Mouse (Mus musculus) brain, embryonic 14.5 days (tissue): ENCODE results near the gene Cst13. TPM values are rescaled to one million over a fixed set of nuclear protein-coding genes. Genes with fewer than 3 reads are reported as not detected.
"Not testable (repeated sequence)": the region's sequence is repeated elsewhere in the genome, so short reads cannot be mapped to it uniquely, and the experiment has no call there.

Experiments used
- DNase-seq: peaks from one replicate; pipeline ENCODE4 v3.0.0-alpha.2; 2011; ENCODE audit warnings: low read depth
- CTCF ChIP-seq: fragments of 200-500 bp; IDR thresholded peaks from 2 replicates; pipeline ENCODE4 v1.5.1; 2012; ENCODE audit warnings: inconsistent platforms, mild to moderate bottlenecking, moderate library complexity, borderline replicate concordance; ENCODE audit not compliant: insufficient read depth, insufficient read length; ENCODE audit errors: extremely low read depth
- POLR2A ChIP-seq: fragments of 200-500 bp; IDR thresholded peaks from 2 replicates; pipeline ENCODE4 v1.6.1; 2012; ENCODE audit warnings: mild to moderate bottlenecking, inconsistent platforms, borderline replicate concordance; ENCODE audit not compliant: poor library complexity, insufficient read depth, insufficient read length, severe bottlenecking; ENCODE audit errors: extremely low read depth
- polyA plus RNA-seq: library from polyadenylated mRNA; depleted of rRNA; stranded (reverse); fragments of >200 nt; gene quantifications from 2 replicates; pipeline ENCODE4 v1.2.3, GENCODE M21; 2012; rRNA removed

Gene Cst13
- not detected in 2 replicates for polyA plus RNA-seq

DNA sequence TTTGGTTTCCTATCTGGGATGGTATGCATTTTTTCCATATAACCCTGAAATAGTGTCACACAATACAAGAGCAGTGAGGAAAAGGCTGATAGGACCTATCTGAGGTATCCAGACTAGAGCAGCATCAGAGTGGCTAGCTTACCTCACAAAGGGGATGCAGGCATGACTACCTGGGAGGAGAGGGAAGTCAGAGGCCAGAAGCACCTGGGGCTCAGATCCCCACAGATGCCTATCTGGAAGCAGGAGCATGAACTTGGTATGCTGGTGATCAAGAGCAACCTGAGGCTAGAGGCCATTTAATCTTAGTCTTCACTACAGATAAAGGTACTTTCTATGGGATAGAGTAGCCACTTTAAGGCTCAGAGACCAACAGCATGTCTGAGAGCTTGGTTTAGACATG is at the start of gene Cst13:
TSS of gene Cst13 (plus strand) at position 173 of the 400 bp plus-strand sequence.
- TF ChIP-seq POLR2A (no peak), CTCF (no peak)
- no peak for DNase-seq

DNA sequence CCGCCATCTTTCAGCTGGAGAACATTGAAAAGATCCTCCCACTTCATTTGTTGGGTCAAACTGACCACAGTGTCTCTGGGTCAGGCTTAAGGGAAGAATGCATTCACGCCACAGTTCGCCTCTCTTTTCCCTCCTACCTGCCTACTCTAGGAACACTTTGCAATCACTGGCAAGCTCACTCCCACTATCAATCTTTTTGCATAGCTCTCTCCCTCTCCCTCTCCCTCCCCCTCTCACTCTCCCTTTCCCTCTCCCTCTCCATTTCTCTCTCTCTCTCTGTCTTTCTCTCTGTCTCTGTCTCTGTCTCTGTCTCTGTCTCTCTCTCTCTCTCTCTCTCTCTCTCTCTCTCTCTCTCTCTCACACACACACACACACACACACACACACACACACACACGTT is 48.5 kb upstream of the Cst13 start, which contains the start of gene Cst11:
TSS of gene Cst11 (minus strand) at position 101 of the 400 bp plus-strand sequence.
- not testable (repeated sequence) for DNase-seq

DNA sequence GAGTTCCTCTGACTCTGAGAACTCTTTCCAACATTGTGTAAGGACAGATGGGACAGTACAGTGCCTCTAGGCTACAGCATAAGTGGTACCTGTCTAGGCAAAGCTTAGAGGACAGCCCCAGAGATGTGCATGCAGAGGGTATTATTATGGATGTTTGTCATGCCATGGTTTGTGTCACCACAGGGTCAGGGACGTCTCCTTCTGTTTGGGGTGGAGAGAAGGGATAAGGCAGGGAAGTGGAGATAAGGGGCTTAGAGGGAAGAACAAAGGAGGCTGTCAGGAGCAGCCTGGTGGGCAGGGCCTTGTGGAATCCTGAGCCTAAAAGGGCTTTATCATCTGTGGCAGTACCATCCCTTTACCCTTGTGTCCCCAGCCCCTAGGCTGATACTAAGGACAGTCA is 38.2 kb upstream of the Cst13 start, which contains the start of gene 8030411F24Rik:
TSS of gene 8030411F24Rik (plus strand) at position 301 of the 400 bp plus-strand sequence.
- no peak for TF ChIP-seq POLR2A
- no peak for TF ChIP-seq CTCF
- no peak for DNase-seq

GRCm38 (mm10) chr2:148789142-148789541 is 30.7 kb upstream of the Cst13 start, which contains the start of gene Cst12:
Gene Cst12 (plus strand): TSS chr2:148789361.
- DNase-seq = no peak
- TF ChIP-seq CTCF (no peak), POLR2A (no peak)

DNA sequence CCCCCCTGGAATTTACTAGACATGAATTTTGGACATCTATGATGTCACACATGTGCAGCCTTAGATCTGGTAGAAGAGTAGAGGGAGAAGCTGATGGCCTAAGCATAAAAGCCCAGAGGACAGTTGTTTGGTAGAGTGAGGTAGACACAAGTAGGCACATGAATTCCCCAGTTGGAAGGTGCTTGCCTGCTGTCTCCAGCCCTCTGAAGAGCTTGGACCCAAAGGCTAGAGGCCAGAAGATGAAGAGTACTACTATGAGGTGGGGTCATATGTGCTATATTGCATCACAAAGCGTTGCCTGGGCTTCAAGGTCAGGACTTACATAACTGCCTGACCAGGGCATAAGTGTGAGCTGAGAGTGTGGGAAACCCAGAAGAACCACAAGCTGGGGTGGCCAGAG is 21.4 kb upstream of the Cst13 start, which contains the start of gene Cst8:
TSS of gene Cst8 (plus strand) at position 301 of the 400 bp plus-strand sequence.
- no peak for TF ChIP-seq POLR2A
- TF ChIP-seq CTCF = no peak
- DNase-seq = no peak

DNA sequence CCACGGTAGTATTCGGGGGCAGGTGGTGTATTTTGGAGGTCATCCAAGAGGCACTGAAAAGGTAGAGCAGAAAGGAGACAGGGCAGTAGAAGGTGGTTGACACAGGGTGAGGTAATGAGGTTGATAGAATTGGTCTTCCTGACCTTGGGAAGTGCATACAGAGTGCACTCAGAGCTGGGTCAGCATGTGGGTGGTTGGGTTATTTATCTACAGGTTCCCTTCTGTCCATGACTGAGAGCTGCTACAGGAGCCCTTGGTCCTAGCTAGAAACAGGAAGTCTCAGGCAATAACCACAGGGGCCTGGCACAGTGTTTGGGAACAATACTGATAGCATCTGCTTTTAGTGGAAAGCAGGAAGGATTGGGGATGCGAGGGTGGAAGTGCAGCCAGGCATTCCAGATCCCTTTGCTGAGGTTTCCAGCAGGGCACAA is 18.4 kb upstream of the Cst13 start:
- DNase-seq = no peak
- TF ChIP-seq POLR2A (no peak), CTCF (no peak)

DNA sequence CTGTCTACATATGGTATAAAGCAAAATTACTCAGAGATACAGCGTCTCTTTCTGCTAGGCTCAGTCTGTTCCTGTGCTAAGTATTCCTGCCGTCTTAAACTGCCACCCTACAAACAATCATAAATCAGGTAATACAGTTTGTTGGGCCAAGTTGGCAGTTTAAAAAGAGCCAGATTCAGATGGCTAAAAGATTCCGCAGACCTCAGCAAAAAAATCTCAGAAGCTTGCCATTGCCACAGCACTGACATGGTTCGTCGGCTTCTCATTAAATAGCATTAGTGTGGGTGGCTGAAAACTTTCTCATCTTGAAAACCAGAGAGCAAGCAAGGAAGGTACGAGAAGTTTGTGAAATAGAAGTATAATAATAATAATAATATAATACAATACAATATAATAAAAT is 13.2 kb upstream of the Cst13 start:
- TF ChIP-seq POLR2A = no peak
- no peak for TF ChIP-seq CTCF
- DNase-seq = no peak

GRCm38 (mm10) chr2:148825986-148826385 is 6.1 kb downstream of the Cst13 start:
- no peak for DNase-seq
- no peak for TF ChIP-seq POLR2A
- TF ChIP-seq CTCF = no peak

- TF ChIP-seq CTCF = no peak
- TF ChIP-seq POLR2A = no peak
- DNase-seq = no peak
Observed at GRCm38 (mm10) chr2:148834912-148835311, 15.0 kb downstream of the Cst13 start, which contains the start of gene Cst9. Gene Cst9 (plus strand): TSS chr2:148835147.

DNA sequence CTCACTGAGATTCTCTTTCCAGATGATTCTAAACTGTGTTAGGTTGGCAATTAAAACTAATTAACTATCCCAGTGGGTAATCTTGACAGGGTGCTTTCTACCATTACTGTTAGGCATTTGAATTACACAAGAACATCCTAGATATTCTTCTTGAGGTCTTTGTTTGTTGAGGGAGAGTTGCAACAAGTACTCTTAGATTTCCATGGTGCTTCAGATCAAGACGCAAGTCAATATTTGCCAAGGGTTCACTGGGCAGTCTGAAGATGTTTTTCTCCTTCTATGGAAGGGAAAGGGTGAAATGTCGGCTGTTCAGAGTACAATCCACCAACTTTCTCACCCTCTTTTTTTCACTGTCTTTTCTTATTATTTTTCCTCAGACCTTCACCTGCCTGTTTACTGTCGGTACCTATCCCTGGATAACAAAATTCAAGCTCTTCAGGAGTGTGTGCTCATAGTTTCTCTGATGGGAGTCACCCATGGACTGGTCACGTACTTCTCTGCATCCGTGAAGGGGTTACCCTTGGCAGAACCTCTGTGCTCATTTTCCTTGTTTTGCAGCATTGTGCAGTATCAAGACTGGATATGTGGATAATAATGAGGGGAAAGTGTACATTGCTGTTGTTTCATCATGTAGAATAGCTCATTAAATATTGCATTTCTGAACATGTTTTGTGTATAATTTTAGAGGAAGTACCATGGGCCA is 18.3 kb downstream of the Cst13 start:
- DNase-seq = no peak
- TF ChIP-seq POLR2A = no peak
- no peak for TF ChIP-seq CTCF

DNA sequence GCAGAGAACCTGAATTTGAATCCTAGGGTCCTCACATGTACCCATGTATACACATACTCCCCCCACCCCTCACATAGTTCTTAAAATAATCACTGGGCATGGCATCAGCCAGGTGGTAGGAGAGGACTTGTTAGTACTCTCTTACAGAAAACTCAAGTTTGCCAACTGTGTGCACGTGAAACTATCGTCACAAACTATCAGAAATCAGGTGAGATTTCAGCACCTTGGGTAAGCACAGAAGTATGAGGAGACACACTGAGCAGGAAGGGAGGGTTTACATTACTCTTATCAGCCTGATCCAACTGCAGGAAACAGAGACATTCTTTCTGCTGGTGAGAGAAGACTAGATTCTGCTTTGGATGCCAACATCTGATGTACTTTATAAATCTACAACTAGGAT is 19.3 kb downstream of the Cst13 start:
- DNase-seq = no peak
- no peak for TF ChIP-seq CTCF
- TF ChIP-seq POLR2A = no peak
